Mouse (Mus musculus) retina, embryonic 14.5 days (tissue): ENCODE measurements around the gene Col9a2.

Experiments
- DNase-seq: peaks from one replicate; pipeline ENCODE4 v3.0.0-alpha.2; 2015; ENCODE audit warnings: low spot score

The Col9a2 gene

DNA sequence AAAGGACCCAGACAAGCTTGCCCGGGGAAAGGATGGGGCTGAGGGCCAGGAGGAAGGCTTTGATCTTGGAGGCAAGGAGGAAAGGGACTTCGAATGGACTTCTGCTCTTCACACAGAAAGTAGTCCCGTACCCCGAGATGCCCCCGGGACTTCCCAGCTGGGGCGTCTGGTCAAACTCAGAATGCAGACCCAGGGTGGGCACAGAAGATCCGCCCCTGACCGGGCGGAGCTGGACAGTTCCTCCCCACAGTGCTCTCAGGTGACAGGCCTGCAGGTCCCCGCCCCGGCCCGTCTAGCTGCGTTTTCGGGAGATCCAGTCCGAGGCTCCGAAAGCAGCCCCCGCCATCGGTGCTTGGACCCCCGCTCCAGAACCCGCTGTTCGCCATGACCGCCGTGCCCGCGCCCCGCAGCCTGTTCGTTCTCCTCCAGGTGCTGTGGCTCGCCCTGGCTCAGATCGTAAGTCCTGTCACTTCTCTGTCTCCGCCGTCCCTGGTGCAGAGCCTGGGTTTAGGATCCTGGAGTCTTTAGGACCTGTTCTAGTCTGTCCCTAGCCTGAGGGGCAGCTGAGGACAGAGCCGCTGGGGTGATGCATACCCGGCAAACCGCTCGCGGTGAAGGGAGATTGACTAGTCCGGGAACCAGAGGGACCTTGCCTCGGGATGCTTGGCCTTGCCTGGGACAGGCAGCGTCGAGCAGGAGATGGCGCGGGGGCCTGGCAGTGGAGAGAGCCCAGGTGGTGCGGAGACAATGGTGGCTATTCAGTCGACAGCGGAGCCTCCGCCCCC is at the start of gene Col9a2:
Gene Col9a2, plus strand, starts transcription at position 55 of the 785 bp plus-strand sequence.
- peak; percentile 53 for DNase-seq

DNA sequence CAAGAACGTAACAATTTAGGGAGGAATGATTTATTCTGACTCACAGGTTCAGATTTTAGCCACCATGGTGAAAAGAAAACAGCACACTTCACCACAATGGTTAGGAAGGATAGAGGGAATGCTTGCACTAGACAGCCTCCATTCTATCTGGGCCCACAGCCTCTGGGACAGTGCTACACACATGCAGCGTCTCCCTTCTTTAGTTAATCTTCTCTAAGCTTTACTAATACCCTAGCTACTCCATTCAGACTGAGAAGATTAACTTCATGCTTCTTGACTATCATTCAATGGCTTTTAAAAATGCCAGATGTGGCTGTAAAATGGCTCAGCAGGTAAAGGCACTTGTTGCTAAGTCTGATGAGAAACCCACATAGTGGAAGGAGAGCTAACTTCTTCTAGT is 46.9 kb upstream of the Col9a2 start:
- DNase-seq, result peak; percentile 7

DNA sequence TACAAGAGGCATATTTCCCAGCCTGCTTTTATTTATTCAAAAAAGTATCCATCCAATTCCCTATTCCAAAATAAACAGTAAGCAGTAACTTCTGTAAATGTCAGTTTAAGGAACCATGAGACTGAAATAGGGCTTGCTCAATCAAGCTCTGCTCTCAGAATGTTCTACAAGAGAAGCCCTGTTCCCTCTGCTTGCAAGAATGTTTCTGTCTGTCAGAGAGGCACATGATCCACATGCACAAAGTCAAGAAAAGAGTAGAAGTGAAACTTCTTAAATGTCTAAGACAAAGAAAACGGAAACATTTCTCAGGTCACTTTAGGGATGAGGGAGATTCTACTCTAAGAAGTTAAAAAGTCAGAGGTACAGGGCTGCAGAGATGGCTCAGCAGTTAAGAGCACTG is 46.2 kb upstream of the Col9a2 start:
- no peak for DNase-seq

DNA sequence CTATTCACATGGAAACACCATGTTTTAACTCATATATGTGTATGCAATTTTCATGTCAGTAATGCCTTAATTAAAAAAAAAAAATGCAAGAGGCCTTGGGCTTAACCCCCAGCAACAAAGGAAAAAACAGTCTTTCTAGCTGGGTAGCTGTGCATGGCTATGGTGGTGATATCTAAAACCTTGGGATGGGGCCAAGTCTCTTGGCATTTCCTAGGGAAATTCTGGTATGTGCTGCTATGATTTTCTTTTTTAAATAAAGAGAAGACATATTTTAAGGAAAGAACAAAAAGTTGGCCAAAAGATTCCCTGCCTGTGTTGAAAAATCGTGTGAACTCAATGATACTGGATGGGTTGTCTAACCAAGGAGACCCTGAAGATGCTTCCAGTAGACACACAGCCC is 43.3 kb upstream of the Col9a2 start:
- no peak for DNase-seq

DNA sequence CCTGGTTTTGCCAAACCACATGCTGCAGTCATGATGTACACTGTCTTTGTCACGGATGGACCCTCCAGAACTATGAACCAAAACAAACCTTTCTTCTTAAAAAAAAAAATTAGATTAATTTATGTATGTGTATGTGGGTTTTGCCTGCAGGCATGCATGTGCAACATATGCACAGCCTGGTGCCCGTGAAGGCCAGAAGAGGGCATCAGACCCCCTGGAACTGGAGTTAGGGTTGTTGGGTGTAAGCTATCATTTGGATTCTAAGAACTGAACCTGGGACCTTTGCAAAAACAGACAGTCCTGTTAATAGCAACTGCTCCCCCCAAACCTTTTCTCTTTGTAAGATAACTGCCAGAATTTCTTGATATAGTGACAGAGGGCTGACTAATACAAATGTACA is 38.1 kb upstream of the Col9a2 start:
- no peak for DNase-seq

DNA sequence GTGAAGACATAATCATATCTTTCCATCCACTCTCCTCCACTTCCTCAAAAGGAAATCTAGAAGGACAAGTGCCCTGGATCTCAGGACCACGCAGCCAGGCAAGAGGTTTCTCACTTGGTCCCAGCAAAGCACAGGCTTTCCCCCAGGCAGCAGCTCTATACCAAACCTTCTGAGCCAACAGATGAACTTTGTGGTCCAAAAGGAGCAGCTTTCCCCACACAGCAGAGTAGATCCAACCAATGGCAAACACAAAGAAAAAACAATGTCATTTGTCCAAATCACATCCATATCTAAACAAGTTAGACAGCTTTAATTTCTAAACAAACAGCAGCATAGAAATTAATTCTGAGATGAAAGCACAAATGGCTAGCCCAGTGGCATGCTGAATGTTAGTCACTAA is 37.5 kb upstream of the Col9a2 start:
- DNase-seq, result no peak

DNA sequence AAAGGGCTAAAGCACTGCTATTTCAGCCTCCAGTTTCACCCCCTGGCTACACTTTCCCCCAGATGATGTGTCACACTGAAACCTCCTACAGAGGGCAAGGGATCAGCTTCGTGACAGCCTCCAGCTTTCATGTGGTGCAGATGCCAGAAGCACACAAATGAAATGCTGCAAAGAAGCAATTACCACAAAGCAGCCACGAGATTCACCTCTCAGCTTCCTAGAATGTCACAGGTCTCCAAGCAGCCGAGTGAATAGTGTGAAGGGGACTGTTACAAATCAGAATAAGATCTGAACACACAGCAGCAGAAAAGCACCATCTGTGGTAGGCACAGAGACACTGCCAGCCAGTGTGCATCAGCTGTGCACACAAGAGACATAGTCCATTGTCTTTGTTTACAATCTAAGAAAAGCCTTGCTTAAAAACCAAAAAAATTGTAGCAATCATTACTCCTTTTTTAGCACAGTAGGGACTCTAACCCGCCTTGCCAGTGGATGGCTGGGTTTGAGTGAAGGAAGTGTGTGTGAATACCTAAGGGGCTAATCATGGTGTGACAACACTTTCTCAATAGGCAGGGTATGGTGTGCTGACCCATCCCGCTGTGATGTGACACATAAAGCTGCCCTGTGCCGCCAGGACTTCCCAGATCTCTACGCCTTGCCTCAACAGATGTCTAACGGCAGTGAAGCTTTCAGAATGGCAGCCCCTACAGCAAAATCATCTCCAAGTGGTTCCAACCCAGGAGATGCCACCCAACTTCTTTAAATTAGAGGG is 36.6 kb upstream of the Col9a2 start:
- peak; percentile 70 for DNase-seq

DNA sequence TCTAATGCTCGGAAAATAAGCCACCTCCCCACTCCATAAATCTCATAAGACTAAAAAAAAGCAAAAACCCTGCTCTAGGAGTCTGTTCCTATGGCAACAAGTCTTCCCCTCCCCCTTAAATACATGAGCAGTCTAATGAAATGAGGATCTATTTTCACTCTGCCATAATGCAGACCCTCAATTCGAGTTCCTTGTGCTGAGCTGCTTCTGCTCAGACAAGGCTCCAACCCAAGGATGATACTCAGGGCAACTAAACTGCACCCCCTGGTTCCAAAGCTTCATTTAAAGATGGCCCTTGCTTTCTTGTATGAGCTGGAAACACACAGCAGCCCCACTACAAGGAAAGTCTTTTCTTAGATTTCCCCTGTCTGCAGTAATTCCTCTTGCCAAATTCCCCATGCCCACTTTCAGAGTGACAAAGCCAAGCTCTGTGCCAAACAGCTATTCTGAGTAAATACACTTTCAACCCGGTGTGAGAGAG is 35.5 kb upstream of the Col9a2 start:
- peak; percentile 48 for DNase-seq

DNA sequence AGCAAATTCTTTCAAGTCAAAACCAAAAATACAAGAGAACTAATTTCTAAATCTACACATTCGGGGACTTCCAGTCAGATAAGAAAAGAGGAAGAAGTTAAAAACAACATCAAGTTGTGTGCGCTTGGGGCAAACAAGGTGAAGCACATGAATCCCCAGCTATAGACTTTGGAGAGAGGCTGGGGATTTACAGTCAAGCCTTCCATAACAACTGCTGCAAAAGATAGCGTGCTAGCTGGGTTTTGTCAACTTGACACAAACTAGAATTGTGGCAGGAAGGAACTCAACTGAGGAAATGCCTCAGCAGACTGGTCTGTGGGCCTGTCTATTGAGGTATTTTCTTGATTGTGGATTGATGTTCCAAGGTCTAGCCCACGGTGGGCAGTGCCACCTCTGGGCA is 34.5 kb upstream of the Col9a2 start:
- DNase-seq, result no peak

DNA sequence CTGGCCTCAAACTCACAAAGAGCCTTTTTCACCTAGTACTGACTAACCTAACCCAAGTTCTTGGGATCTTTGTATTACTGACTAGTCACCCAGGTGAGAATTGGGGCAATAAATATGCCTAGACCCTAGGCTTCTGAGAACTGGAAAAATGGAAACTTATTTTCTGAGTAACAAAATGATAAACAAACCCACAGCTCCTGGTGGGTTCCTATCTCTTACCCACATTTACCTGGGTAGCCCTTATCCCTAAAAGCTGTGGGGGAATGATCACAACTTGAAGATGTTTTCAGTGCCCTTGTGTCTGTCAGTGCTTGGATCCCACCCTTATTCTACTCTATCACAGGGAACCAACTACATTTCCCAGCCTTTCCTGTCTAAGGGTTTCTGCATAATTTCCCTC is 32.2 kb upstream of the Col9a2 start:
- DNase-seq, result no peak

DNA sequence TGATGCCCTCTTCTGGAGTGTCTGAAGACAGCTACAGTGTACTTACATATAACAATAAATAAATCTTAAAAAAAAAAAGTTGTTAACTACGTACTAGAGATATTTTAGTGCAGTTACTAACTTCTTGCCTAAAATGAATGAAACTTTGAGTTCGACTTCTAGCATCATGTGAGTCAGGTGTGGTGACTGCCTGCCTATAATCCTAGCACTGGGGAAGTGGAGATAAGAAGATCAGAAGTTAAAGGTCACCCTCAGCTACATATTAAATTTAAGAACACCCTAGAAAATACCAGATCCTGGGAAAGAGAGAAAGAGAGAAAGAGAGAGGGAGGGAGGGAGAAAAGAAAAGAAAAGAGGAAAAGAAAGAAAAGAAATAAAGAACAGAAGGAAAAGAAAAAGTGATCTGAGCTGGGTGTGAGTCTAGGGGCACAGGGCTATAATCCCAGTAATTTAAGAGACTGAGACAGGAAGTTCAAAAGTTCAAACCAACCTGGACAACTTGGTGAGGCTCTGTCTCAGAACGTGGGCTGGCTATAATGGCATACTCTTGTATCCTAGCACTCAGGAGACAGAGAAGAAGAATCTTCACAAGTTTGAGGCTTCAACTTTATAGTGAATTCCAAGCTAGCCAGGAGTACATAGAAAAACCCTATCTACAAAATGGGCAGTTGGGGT is 31.0 kb upstream of the Col9a2 start:
- DNase-seq, result no peak

DNA sequence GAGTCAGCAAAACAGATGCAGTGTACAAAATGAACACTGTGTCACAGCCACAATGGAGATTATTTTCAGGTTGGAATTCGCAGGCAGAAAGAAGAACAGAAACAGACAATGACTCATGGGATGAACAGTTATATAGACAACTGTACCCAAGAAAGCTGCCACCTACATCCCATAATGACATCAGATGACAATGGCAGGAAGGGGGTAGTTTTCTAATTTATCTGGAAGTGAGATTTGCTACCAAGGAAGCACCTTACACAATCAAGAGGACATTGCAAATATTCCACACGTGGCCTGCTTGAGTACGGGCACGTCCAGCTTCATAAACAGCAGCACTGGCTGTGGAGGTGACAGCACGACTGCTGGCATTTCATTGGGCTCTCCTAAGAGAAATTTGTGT is 30.0 kb upstream of the Col9a2 start:
- DNase-seq, result no peak

DNA sequence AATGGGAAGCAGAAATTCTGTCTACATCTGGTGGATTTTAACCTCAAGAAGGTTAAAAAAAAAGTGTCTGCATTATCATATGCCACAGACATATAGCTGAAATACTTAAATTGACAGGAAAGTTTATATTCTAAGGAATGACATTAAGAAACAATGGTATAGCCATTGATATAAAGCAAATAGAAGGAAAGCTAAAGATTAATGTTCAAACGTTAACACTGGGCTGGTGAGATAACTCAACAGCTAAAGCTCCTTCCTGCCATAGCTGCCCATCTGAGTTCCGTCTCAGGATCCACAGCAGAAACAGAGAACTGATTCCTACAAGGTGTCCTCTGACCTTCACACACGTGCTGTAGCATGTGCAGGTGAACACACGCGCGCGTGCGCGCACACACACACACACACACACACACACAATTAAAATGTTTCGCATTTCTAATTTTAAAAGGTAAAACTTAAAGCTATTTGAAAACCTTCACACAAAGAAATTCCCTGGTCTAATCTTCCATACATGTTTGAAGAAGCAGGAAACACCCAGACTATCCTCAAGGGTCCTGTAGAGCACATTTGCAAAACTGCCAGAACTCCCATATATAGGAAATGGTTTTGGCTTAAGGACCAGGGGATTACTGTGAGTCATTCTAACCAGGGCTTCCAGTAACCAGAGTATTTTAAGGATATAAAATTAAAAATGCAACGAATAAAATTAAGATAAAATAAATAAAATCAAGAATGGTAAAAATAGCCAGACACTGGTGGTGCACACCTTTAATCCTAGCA is 28.2 kb upstream of the Col9a2 start:
- DNase-seq, result no peak

DNA sequence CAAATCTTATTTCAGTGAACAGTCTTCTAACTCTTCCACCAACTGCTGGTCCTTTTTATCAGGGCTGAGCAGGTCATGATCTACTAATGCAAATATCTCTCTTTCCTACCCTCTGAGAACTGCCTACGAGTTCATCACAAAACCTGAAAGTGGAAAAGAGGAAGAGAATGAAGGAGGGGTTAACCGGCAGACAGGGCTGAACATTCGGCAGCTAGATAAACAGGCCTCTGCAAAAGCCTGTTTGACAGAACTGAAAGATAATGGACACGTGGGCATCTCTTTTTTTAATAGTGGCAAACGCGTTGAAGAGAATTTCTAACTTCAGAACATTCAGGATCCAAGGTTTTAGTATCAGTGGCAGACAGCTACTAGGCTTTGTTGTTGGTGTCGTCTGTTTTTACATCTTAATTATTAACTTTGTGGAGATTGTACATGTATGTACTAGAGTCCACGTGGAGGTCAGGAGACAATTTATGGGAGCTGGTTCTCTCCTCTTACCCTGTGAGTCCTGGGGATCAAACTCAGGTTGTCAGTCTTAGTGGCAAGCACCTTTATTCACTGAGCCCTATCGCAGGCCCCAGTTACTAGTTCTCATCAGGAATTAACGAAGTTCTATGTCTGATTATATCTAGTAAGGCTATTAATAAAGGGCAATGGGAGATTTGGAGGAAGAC is 24.5 kb upstream of the Col9a2 start:
- DNase-seq, result no peak

DNA sequence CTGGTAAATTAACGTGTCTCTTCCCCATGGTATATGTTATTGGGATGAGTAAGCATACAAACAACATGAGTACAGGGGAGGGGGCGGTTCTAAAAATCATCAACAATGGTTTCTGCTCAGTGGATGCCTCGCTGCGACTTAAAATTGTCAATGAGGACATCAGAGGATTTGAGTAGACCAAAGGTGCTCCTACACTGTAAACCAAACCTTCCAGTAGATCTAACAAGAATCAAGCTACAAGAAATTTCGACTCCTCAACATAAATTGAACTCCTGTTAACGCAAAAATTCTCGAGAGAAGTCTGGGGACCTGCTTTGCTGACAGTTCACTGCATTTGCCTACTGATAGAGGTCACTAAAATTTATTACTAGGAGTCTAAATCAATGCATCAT is 23.9 kb upstream of the Col9a2 start:
- no peak for DNase-seq

DNA sequence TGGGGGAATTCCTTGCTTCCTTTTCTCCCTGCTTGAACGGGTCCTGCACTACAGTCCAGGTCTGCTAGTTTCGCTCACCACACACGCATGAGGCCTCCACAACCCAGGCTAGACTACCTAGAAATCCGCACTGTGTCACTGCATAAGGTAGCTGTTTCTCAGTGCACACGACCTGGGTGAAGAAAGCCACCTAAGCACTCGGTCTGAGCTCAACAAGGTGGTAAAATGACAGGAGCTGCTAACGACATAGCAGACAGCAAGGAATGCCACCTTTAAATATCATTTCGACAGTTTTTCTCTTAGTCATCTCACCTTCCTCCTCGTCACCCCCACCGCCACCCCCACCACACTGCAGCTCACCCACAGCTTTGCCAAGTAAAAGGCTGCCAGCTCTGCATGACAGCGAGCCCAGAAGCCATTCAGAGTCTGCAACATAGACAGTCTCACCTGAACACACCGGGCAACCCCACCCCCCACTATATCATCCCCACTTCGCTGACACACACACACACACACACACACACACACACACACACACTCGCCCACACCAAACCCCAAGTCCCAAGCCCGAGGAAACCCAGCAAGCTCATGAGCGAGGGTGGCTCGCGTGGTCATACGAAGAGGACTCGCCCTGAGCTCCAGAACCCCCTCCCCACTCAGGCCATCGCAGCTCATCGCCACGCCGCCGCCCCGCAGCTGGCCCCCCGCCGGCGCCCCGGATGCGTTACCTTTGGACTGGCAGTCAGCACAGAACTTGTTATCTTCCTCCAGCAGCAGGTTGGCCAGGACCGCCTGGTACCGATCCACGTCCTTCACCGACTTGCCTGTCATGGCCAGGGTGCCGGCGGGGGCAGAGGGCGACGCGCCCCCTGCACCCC is 22.9 kb upstream of the Col9a2 start:
- DNase-seq, result peak; percentile 26

DNA sequence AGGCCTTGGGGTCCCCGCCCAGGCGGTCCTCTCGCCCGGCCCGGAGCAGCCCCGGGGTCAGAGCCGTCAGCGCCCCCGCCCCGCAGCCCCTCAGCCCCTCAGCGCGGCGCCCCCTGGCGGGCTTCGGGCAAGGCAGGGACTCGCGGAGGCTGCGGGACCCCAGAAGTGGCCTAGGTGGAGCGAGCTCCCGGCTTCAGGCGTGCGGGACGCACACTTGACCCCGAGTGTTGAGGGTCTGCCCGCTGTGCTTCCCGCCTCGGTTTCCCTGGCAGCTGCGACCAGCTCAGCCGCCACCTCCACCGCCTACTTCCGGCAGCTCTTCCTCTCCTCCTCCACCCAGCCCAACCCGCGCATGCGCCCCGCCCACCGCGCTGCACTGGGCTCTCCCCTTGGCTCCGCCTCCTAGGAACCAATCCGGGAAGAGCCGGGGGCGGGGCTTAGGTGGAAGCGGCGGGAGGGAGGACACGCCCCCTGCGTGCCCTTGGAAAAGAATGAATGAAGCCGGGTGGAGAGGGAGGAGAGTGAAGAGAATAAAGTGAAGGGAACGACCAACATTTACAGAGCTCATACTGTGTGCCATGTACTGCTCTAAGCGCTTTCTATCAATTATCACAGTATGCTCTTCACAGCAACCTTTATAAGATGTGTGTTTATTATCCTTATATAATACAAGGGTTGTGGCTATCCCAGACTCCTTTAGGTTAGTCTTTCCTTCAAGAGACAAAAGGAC is 22.1 kb upstream of the Col9a2 start, which contains the start of gene Smap2:
Gene Smap2, minus strand, starts transcription at position 320 of the 730 bp plus-strand sequence.
- DNase-seq, result peak; percentile 99

DNA sequence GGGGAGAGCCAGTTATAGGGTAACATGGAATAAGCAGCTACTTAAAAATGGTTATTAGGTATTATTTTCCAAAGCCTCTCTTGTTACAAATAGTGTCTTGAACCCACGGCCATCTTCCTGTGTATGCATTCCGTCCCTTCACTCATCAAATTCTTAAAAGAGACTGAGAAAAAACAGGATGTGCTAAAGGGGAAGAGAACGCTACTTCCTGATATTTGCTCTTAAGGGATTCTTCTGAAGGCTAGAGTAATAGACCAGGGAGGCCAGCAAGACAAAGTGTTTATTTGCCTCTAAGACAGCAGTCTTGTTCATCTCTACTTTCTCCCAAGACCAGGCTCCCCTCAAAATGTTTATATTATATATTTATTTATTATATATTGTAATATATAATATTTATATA is 20.9 kb upstream of the Col9a2 start:
- DNase-seq, result no peak

DNA sequence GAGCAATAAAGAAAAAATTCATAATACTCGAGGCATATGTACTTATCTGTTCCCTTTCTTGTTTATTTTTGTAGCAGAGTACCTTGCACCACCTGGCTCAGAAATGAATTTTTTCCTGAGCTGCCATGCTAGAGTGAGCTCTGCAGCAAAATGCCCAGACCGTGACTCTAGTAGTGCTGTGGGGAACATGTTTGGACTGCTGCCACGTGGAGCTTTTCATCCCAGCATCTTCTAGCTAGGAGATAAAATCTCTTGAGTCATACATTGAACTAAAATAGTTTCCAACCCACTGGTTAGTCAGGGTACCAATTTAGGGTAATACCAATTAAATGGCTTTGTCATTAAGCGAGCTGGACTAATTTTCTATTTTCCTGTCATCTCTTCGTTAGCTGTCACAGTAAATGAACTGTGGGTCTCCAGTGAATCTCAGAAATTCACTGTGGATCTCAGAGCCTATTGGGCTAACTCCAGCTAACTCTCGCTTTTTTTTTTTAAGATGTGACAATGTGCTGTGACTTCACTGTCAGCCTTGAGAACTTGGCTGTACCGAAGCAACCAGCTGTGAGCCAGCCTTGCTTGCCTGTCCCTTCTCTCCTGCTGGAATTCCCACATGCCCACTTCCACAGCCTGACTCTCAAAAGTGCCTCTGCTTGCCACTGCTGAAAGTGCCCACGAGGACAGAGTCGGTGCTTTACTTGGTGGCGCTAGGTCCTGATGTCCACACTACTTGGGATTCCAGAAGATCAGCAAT is 19.0 kb upstream of the Col9a2 start:
- no peak for DNase-seq
